Mouse (Mus musculus) testis, adult 2 months (tissue): ENCODE measurements around the gene Mixl1. TPM values are rescaled to one million over a fixed set of nuclear protein-coding genes. Genes with fewer than 3 reads are reported as not detected.
A peak's percentile ranks its signal among the peaks of the same experiment; 100 is the strongest.

ENCODE experiments used
- H3K27ac ChIP-seq: fragments of 200-500 bp; 2 replicates; pipeline ENCODE4 v1.5.1; 2012; ENCODE audit warnings: low read depth, low read length; ENCODE audit not compliant: control insufficient read depth, insufficient read depth
- H3K27me3 ChIP-seq: fragments of 200-500 bp; 2 replicates; pipeline ENCODE4 v1.6.1; 2012; ENCODE audit warnings: mild to moderate bottlenecking, low read length, moderate library complexity; ENCODE audit not compliant: control insufficient read depth, insufficient read depth
- H3K36me3 ChIP-seq: fragments of 200-500 bp; 2 replicates; pipeline ENCODE4 v1.6.1; 2012; ENCODE audit warnings: mild to moderate bottlenecking, low read length; ENCODE audit not compliant: control insufficient read depth, insufficient read depth
- H3K4me1 ChIP-seq: fragments of 200-500 bp; 2 replicates; pipeline ENCODE4 v1.6.1; 2012; ENCODE audit warnings: low read length; ENCODE audit not compliant: control insufficient read depth, insufficient read depth
- H3K4me3 ChIP-seq: fragments of 200-500 bp; 2 replicates; pipeline ENCODE4 v1.5.1; 2012; ENCODE audit warnings: low read depth, mild to moderate bottlenecking, low read length, moderate library complexity, mixed read lengths; ENCODE audit not compliant: control insufficient read depth
- CTCF ChIP-seq: fragments of 200-500 bp; IDR thresholded peaks from 2 replicates; pipeline ENCODE4 v1.5.1; 2012; ENCODE audit warnings: low read depth, mild to moderate bottlenecking, inconsistent platforms, low read length, moderate library complexity; ENCODE audit not compliant: control insufficient read depth, insufficient read depth, insufficient replicate concordance
- POLR2A ChIP-seq: fragments of 200-500 bp; IDR thresholded peaks from 2 replicates; pipeline ENCODE4 v1.6.1; 2012; ENCODE audit warnings: low read depth, mild to moderate bottlenecking, inconsistent platforms, low read length, moderate library complexity; ENCODE audit not compliant: control insufficient read depth
- polyA plus RNA-seq: library from polyadenylated mRNA; depleted of rRNA; stranded (reverse); fragments of >200 nt; gene quantifications from 2 replicates; pipeline ENCODE4 v1.2.3, GENCODE M21; 2012; rRNA removed

The Mixl1 gene
- polyA plus RNA-seq: not detected in 2 replicates

GRCm38 (mm10) chr1:180696626-180697352 lies at the start of gene Mixl1:
Gene Mixl1, minus strand, starts transcription at chr1:180697034.
- Histone ChIP-seq H3K27ac (no peak within 1 kb of the TSS), H3K36me3 (no peaks in the 10 kb centered on the region), H3K4me3 (peak within 1 kb of the TSS; percentile 31), H3K4me1 (peaks cover 2% of the 10 kb centered on the region; the same call in 1 of the 2 replicates), H3K27me3 (no peaks in the 10 kb centered on the region)
- TF ChIP-seq CTCF (no peak), POLR2A (no peak)

DNA sequence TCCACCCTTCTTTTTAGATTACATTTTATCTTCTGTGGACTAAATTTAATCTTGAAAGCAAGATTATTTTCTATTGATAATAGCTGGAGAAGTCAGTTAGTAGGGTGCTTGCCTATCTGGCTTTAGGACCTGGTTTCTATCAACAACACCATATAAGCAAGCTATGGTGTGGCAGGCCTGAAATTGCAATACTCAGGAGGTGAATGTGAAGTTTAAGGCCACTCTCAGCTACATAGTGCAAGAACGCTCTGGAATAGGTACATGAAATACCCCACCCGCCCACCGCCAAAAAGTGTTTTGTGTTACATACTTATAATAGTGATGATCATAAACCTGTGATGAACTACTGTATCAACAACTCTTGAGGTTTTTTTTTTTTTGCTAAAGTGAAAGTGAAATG lies 32.4 kb upstream of the Mixl1 start:
- no peak overlapping the region for H3K4me3 ChIP-seq
- no peak overlapping the region for H3K27ac ChIP-seq
- H3K4me1 ChIP-seq: no peaks in the 10 kb centered on the region
- no peaks in the 10 kb centered on the region for H3K36me3 ChIP-seq
- no peaks in the 10 kb centered on the region for H3K27me3 ChIP-seq
- no peak for TF ChIP-seq POLR2A
- TF ChIP-seq CTCF: no peak

- Histone ChIP-seq H3K4me1 (no peaks in the 10 kb centered on the region), H3K4me3 (peak overlapping the region; percentile 95), H3K36me3 (no peaks in the 10 kb centered on the region), H3K27me3 (no peaks in the 10 kb centered on the region), H3K27ac (peak overlapping the region; percentile 86)
- TF ChIP-seq CTCF: no peak
- no peak for TF ChIP-seq POLR2A
Observed at GRCm38 (mm10) chr1:180726183-180726582, 29.3 kb upstream of the Mixl1 start.

DNA sequence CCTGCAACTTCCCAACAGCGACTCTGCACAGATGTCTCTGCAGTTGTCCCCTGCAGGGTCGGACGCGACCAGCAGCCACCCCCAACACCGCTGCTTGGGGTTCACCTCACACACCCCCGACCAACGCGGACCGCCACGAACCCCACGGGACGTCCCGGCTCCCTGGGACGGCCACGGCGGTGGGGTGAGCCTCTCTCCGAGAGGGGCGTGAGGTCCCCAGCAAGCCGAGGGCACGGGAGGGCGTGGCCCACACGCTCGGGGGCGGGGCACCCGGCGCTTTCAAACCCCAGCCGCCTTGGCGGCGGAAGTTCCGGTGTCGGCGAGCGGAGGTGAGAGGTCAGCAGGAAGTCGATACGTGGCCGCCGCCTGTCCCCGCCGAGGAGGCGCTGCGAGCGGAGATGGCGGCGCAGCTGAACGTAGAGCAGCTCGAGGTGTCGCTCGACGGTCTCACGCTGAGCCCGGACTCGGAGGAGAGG lies 28.9 kb upstream of the Mixl1 start, which contains the start of gene Acbd3:
Gene Acbd3, plus strand, starts transcription at position 340 of the 476 bp plus-strand sequence.
- Histone ChIP-seq H3K4me3 (peak within 1 kb of the TSS; percentile 95), H3K4me1 (no peaks in the 10 kb centered on the region), H3K27ac (peak within 1 kb of the TSS; percentile 87), H3K36me3 (no peaks in the 10 kb centered on the region), H3K27me3 (no peaks in the 10 kb centered on the region)
- TF ChIP-seq CTCF (no peak), POLR2A (peak; percentile 94)

GRCm38 (mm10) chr1:180723701-180724238 lies 26.9 kb upstream of the Mixl1 start:
- Histone ChIP-seq H3K36me3 (no peaks in the 10 kb centered on the region), H3K4me3 (no peak overlapping the region), H3K4me1 (no peaks in the 10 kb centered on the region), H3K27ac (no peak overlapping the region), H3K27me3 (no peaks in the 10 kb centered on the region)
- TF ChIP-seq CTCF: no peak
- TF ChIP-seq POLR2A: no peak

- no peak overlapping the region for H3K4me3 ChIP-seq
- no peak for TF ChIP-seq POLR2A
- TF ChIP-seq CTCF: no peak
- no peaks in the 10 kb centered on the region for H3K36me3 ChIP-seq
- no peaks in the 10 kb centered on the region for H3K4me1 ChIP-seq
- no peak overlapping the region for H3K27ac ChIP-seq
- H3K27me3 ChIP-seq: no peaks in the 10 kb centered on the region
Observed at GRCm38 (mm10) chr1:180722608-180723007, 25.8 kb upstream of the Mixl1 start.

- Histone ChIP-seq H3K4me1 (no peaks in the 10 kb centered on the region), H3K4me3 (no peak overlapping the region), H3K27ac (no peak overlapping the region), H3K27me3 (no peaks in the 10 kb centered on the region), H3K36me3 (no peaks in the 10 kb centered on the region)
- TF ChIP-seq CTCF (peak; percentile 89; the same call in 1 of the 2 replicates), POLR2A (no peak)
Observed at GRCm38 (mm10) chr1:180719951-180720689, 23.3 kb upstream of the Mixl1 start.
